Mouse (Mus musculus): Measurements from ENCODE around the gene Skint6. TPM values are rescaled to one million over a fixed set of nuclear protein-coding genes. Genes with fewer than 3 reads are reported as not detected.

Gene Skint6
- not detected for polyA plus RNA-seq (2014; fragmentation: Illumina TruSeq; extraction: RNeasy Lipid Tissue Mini Kit (QIAGEN cat#74804); ENCODE audit: low read depth, low replicate concordance)

GRCm38 (mm10) chr4:113286873-113287272, at the start of gene Skint6:
Skint6 (minus strand) TSS chr4:113286973.

GRCm38 (mm10) chr4:112774766-112775165, 512.0 kb downstream of the Skint6 start, which contains the start of gene Skint10:
Skint10 (minus strand) TSS chr4:112774866.

